Mouse (Mus musculus) heart, postnatal 25 days (tissue): ENCODE results near the gene Olfr224. TPM values are rescaled to one million over a fixed set of nuclear protein-coding genes. Genes with fewer than 3 reads are reported as not detected.

Experiments used
- DNase-seq: peaks from one replicate; pipeline ENCODE4 v3.0.0; 2022; ENCODE audit warnings: low spot score
- intact Hi-C: fragments of 180-260 bp; cut with DNase I; formaldehyde crosslinking; loops from one replicate; pipeline ENCODE4 v1.15.1; 2025
- total RNA-seq, 2 experiments: library from RNA; stranded (reverse); gene quantifications; 2 replicates each; pipeline ENCODE4 v1.2.3; 2021

The Olfr224 gene
- not detected for total RNA-seq

DNA sequence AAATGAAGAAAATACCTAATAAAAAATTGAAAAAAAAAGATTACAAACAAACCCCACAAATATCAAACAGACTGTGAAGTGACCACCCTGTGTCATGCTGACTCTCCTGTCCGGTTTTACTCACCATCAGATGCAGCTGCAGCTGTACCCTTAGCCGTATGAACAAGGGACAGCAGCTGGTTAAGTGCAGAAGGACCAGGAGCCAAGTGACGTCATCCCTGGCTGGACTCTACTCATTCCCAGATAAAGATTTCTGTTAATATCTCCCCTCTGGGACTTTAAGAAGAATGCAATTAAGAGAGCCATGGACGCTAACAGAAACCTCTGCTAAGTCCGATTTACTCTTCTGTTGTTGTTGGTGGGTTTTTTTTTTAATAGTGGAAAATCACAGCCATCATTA lies at the start of gene Olfr224:
Gene Olfr224, minus strand, starts transcription at position 149 of the 400 bp plus-strand sequence.
- intact Hi-C loops, result no loop called here
- DNase-seq, result peak; percentile 10

DNA sequence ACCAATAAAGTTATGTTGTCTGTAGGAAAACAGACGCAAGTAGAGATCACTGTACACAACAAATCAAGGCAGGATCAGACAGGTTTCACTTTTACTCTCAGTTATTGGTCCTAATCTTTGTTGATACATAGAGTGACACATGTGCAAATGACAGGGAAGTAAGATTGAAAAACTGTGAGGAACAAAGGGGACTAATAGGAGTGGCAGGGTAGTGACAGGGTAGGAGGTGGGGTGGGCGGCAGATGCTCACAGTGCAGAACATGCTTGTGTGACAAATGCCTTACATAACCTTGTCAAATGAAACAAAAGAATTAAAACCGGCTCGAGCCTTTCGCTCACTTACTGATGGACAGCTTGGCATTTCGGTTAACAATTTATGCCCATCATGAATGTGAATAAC lies 48.4 kb upstream of the Olfr224 start:
- DNase-seq, result no peak
- intact Hi-C loops, result no loop called here

GRCm38 (mm10) chr11:58618369-58618768 lies 48.0 kb upstream of the Olfr224 start:
- intact Hi-C loops, result no loop called here
- DNase-seq, result no peak

DNA sequence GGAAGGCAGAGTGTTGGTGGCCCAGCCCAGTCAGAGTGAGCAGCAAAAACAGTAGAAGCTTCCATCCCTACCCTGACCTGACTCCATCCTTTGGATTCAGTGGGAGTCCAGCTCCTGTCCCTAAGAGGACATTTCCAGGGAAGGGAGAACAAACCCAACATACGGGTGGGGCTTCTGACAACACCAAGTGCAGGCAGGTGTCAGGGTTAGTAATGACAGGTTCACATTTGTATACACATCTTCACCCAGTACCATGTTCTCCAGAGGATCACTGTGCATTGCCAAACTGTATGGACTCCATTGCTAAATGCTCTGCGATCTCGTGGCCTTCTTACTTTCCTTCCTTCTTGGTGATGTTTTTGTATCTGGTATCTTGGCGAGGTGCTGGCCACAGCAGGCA lies 45.6 kb upstream of the Olfr224 start, which contains the start of gene 2210407C18Rik:
Gene 2210407C18Rik, minus strand, starts transcription at position 101 of the 400 bp plus-strand sequence.
- no peak for DNase-seq
- intact Hi-C loops, result loop anchor here (2.0 kb wide), 1 partner anchor 15 kb away; no protein-coding TSS in a partner anchor

GRCm38 (mm10) chr11:58614526-58614925 lies 44.2 kb upstream of the Olfr224 start:
- intact Hi-C loops, result no loop called here
- no peak for DNase-seq

DNA sequence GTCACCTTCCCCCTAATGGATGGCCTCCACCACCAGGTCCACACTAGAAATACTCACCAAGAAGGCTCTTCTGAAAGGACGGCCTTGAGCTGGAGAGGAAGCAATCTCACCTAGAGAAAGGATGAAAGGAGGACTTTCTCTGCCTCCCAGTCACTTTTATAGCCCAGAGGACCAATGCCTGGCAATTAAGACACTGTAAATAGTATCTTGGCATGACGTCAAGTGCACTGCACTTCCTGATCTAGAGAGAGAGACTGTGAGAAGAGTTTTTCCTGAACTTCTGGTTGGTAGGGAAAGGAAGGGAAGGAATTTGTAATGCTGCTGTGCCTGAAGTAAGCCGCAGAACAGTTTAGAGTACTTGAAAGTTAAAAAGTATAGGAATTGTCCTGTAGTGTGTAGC lies 43.0 kb upstream of the Olfr224 start:
- intact Hi-C loops, result no loop called here
- no peak for DNase-seq

GRCm38 (mm10) chr11:58607030-58607429 lies 36.7 kb upstream of the Olfr224 start:
- intact Hi-C loops, result no loop called here
- DNase-seq, result no peak

DNA sequence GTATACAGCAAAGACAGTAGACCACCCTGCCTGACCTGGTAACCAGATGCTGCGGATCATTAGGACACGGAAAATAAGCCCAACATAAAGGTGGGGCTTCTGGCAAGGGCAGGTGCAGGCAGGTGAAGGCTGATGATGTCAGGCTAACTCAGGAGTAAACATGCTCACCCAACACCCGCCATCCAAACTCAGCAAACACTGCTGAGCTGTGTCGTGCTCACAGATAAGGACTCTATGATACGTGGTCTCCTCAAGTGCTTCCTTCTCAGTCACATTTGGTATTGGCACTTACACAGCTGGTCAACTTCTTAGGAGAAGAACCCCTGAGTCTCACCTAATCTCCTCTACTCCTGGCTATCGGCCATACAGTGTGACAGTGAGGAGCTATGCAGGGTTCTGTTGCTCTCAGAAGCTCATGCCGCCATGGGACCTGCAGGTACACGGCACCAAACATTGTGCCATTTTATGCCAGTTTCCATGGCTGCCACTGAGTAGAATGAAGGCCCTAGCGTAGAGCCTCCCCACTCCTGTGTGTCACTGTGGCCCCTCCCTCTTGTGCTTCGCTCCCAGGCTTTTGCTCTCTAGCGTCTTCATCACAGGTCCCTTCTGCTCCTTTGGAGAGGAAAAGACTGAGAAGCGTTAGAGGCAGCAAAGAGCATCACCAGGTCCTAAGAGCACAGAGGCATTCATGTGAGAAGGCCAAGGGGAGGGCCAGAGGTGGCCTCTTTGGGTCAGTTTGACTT lies 36.0 kb upstream of the Olfr224 start:
- intact Hi-C loops, result no loop called here
- DNase-seq, result no peak

GRCm38 (mm10) chr11:58605228-58605627 lies 34.9 kb upstream of the Olfr224 start:
- no peak for DNase-seq
- intact Hi-C loops, result no loop called here

- intact Hi-C loops, result no loop called here
These were observed 34.3 kb upstream of the Olfr224 start for GRCm38 (mm10) chr11:58604688-58605087.

GRCm38 (mm10) chr11:58602800-58603560 lies 32.6 kb upstream of the Olfr224 start:
- DNase-seq, result no peak
- intact Hi-C loops, result no loop called here

More at GRCm38 (mm10) chr11:58604688-58605087, 34.3 kb upstream of the Olfr224 start:
- DNase-seq, result no peak

DNA sequence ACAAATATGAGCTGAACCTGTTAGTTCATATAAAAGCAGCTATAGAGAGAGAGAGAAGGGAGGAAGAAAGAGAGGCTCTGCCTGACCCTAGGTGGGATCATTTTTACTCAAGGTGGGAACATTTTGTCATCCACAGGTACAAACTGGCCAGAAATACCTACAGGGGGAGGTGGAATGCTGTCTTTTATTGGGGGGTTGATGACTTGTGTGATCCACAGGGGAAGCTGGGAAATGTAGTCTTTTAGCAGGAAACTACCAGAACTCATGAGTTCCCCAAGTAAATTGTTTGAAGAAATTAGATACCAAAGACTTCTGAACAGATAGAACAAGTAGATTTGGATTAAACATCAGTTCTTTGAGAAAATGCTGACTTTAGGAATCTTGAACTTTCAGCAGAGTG lies 31.7 kb upstream of the Olfr224 start:
- intact Hi-C loops, result no loop called here
- DNase-seq, result no peak

DNA sequence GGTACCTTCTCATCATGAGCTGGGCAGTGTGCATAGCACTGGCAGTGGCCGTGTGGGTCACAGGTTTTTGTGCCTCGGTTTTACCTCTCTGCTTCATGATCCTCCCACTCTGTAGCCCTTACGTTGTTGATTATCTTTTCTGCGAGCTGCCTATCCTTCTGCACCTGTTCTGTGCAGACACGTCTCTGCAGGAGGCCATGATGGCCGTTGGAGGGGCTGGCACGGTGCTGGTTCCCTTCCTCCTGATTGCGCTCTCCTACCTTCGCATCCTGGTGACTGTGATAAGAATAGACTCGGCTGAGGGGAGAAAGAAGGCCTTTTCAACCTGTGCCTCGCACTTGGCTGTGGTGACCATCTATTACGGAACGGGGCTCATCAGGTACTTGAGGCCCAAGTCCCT lies 27.5 kb upstream of the Olfr224 start:
- no peak for DNase-seq
- intact Hi-C loops, result no loop called here

- intact Hi-C loops, result no loop called here
- no peak for DNase-seq
These were observed 24.5 kb upstream of the Olfr224 start, which contains the start of gene Olfr324 for GRCm38 (mm10) chr11:58594814-58595213. TSS of gene Olfr324 (plus strand) at chr11:58595114.

DNA sequence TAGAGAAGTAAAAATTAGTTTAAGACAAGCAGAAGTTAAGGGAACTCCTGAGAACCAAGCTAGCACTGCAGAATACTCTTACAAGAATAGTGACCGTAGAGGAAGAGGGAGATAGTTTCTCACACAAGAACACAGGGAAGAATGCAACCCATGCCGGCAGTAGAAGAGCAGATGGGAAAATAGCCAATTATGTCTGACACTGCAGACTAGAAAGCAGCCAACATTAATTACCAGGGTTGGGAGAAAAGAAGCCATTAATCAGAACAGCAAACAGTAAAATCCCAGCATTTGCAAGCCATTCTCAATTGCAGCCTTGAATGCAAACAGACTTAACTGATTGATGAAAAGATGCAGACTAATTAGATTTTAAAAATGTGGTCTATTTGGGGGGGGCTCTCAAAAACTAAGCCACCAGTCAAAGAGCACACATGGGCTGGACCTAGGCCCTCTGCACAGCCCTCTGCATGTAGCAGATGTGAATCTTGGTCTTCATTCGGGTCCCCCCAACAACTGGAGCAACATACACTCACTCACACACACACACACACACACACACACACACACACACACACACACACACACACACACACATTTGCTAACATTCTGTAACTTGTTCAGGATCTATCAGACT lies 18.4 kb upstream of the Olfr224 start:
- intact Hi-C loops, result loop anchor here (5.0 kb wide), 2 partner anchors 186 to 351 kb away; no protein-coding TSS in a partner anchor
- DNase-seq, result no peak

DNA sequence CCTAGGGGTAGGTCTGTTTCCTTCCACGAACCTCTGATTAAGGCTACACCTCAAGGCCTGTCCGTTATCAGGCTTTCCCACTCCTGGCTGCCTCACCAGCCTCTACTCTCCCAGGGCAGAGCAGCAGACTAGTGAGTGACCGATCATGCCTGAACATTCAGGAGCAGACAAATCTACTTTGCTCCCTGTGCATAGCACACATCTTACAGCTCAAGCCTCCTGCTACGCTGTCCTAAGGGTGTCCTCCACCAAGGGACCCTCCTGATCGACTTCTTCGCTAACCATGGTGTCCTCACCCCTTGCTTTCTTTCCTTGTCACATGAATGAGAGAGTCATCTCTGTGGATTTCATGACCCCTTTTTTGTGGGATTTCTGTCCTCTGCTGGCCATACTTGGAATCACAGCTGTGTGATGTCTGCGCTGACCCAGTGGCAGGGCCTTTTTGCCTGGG lies 17.6 kb upstream of the Olfr224 start:
- intact Hi-C loops, result loop anchor here (5.0 kb wide), 2 partner anchors 186 to 351 kb away; no protein-coding TSS in a partner anchor
- no peak for DNase-seq

DNA sequence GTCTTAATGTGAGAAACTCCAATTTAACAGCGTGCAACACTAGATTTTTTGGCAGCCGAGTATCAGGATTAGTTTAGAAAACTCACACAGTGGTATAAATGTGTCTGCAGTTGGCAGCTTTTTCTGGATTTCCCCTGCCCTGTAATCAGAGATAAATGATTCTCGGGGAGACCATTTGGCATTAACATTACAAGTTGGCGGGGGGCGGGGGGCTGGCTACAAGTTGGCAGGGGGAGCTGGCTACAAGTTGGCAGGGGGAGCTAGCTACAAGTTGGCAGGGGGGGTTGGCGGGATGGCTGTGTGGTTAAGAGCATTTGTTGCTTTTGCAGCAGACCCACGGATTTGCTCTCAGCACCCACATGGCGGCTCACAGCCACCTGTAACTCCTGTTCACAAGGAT lies 8.3 kb upstream of the Olfr224 start:
- no peak for DNase-seq
- intact Hi-C loops, result no loop called here

GRCm38 (mm10) chr11:58577430-58577829 lies 7.1 kb upstream of the Olfr224 start, which contains the start of gene Olfr325:
TSS of gene Olfr325 (plus strand) at chr11:58577730.
- DNase-seq, result no peak

DNA sequence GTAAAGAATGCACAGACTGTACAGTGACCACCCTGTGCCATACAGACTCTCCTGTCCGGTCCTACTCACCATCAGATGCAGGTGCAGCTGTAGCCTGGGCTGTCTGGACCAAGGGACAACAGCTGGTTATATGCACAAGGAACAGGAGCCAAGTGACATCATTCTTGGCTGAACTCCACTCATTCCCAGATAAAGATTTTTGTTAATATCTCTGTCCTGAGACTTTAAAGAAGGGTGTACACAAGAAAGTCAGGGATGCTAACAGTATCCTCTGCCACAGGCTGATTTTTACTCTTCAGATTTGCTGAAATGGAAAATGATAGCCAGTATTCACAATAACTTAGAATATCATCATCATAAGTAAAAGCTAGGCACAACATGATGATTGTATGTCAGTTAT lies 14.8 kb downstream of the Olfr224 start, which contains the start of gene Olfr328:
Gene Olfr328, minus strand, starts transcription at position 101 of the 400 bp plus-strand sequence.
- DNase-seq, result no peak
- intact Hi-C loops, result no loop called here

More at GRCm38 (mm10) chr11:58577430-58577829, 7.1 kb upstream of the Olfr224 start, which contains the start of gene Olfr325:
- intact Hi-C loops, result no loop called here

- no peak for DNase-seq
- intact Hi-C loops, result no loop called here
These were observed 24.0 kb downstream of the Olfr224 start, which contains the start of gene Olfr329-ps for GRCm38 (mm10) chr11:58546322-58546721. TSS of gene Olfr329-ps (minus strand) at chr11:58546422.
